Mouse (Mus musculus) forebrain, embryonic 14.5 days (tissue): ENCODE measurements around the gene Plekha5. TPM values are rescaled to one million over a fixed set of nuclear protein-coding genes. Genes with fewer than 3 reads are reported as not detected.
A peak's percentile ranks its signal among the peaks of the same experiment; 100 is the strongest.

Experiments
- ATAC-seq: fragments of 200-750 bp; cut with Nextera tagmentation; 2 replicates; pipeline ENCODE4 v1.8.0; 2017; ENCODE audit warnings: mild to moderate bottlenecking, moderate library complexity
- DNase-seq: peaks from one replicate; pipeline ENCODE4 v3.0.0-alpha.2; 2015; ENCODE audit warnings: low spot score
- H3K27ac ChIP-seq: fragments of 300-500 bp; sonication (generic); 2 replicates; pipeline ENCODE4 v1.5.1; 2014; ENCODE audit warnings: low read depth, mild to moderate bottlenecking, control low read depth, low read length, moderate library complexity
- H3K27me3 ChIP-seq: fragments of 300-500 bp; sonication (generic); replicated peaks from 2 replicates; pipeline ENCODE4 v1.6.1; 2014; ENCODE audit warnings: low read length, control low read depth, mixed read lengths; ENCODE audit not compliant: control insufficient read depth, insufficient read depth
- H3K36me3 ChIP-seq: fragments of 300-500 bp; sonication (generic); 2 replicates; pipeline ENCODE4 v1.6.1; 2014; ENCODE audit warnings: low read length, control low read depth; ENCODE audit not compliant: control insufficient read depth, insufficient read depth
- H3K4me1 ChIP-seq: fragments of 300-500 bp; sonication (generic); 2 replicates; pipeline ENCODE4 v1.6.1; 2014; ENCODE audit warnings: antibody characterized with exemption, low read length, control low read depth; ENCODE audit not compliant: control insufficient read depth, insufficient read depth
- H3K4me2 ChIP-seq: fragments of 300-500 bp; sonication (generic); 2 replicates; pipeline ENCODE4 v1.6.1; 2014; ENCODE audit warnings: mild to moderate bottlenecking, control low read depth, low read length
- H3K4me3 ChIP-seq: fragments of 300-500 bp; sonication (generic); 2 replicates; pipeline ENCODE4 v1.5.1; 2014; ENCODE audit warnings: low read depth, low read length, control low read depth
- H3K9ac ChIP-seq: fragments of 300-500 bp; sonication (generic); 2 replicates; pipeline ENCODE4 v1.6.1; 2014; ENCODE audit warnings: mild to moderate bottlenecking, low read length, control low read depth, moderate library complexity
- H3K9me3 ChIP-seq: fragments of 300-500 bp; sonication (generic); replicated peaks from 2 replicates; pipeline ENCODE4 v1.6.1; 2016; ENCODE audit warnings: low read length, control low read depth, mixed read lengths; ENCODE audit not compliant: control insufficient read depth
- WGBS: fragments of 180-500 bp; shearing (Covaris S2); extraction: QIAGEN DNeasy Blood & Tissue Kit; methylation state at CpG from one replicate; pipeline ENCODE4 v1.1.7; 2014; 5-methylcytosine and 5-hydroxymethylcytosine counted together
- polyA plus RNA-seq: library from polyadenylated mRNA; unstranded; fragments of >200 nt; fragmentation: Nextera tagmentation; extraction: Ambion mirVana; gene quantifications from 2 replicates; pipeline ENCODE4 v1.2.1, GENCODE M21; 2014

Gene Plekha5
- polyA plus RNA-seq, 1 experiment from 2014 or later: 26.5 TPM

- DNase-seq: peak; percentile 3
Observed at GRCm38 (mm10) chr6:140423041-140423845, 611 bp upstream of the Plekha5 start.

GRCm38 (mm10) chr6:140424201-140424990 lies 542 bp downstream of the Plekha5 start:
- H3K27me3 ChIP-seq: no peaks in the 10 kb centered on the region
- H3K27ac ChIP-seq: peak overlapping the region; percentile 95
- ATAC-seq: peak; percentile 84
- peak; percentile 67 for DNase-seq
- H3K9ac ChIP-seq: peak overlapping the region; percentile 99
- peaks cover 14% of the 10 kb centered on the region for H3K4me1 ChIP-seq
- no peaks in the 10 kb centered on the region for H3K9me3 ChIP-seq
- peak overlapping the region; percentile 93 for H3K4me3 ChIP-seq
- peak overlapping the region; percentile 65 for H3K4me2 ChIP-seq
- WGBS: under 1% methylated on average over 49 of the region's 72 CpGs
- peaks cover 17% of the 10 kb centered on the region for H3K36me3 ChIP-seq

More at GRCm38 (mm10) chr6:140423041-140423845, 611 bp upstream of the Plekha5 start:
- Histone ChIP-seq H3K27ac (peak overlapping the region; percentile 95), H3K9me3 (no peaks in the 10 kb centered on the region), H3K4me1 (peaks cover 14% of the 10 kb centered on the region), H3K27me3 (no peaks in the 10 kb centered on the region), H3K36me3 (peaks cover 8% of the 10 kb centered on the region; the same call in 1 of the 2 replicates), H3K4me3 (peak overlapping the region; percentile 93), H3K4me2 (peak overlapping the region; percentile 65), H3K9ac (peak overlapping the region; percentile 99)
- no peak for ATAC-seq
- 4% methylated on average over 29 of the region's 29 CpGs for WGBS

- H3K27ac ChIP-seq: peak overlapping the region; percentile 95
- H3K36me3 ChIP-seq: peaks cover 18% of the 10 kb centered on the region
- H3K9me3 ChIP-seq: no peaks in the 10 kb centered on the region
- peaks cover 14% of the 10 kb centered on the region for H3K4me1 ChIP-seq
- 1% methylated on average over 17 of the region's 17 CpGs for WGBS
- H3K4me3 ChIP-seq: peak overlapping the region; percentile 93
- no peaks in the 10 kb centered on the region for H3K27me3 ChIP-seq
- peak overlapping the region; percentile 65 for H3K4me2 ChIP-seq
- DNase-seq (no peak), ATAC-seq (peak; percentile 2)
- H3K9ac ChIP-seq: peak overlapping the region; percentile 99
Observed at GRCm38 (mm10) chr6:140424991-140425361, 1.1 kb downstream of the Plekha5 start.

GRCm38 (mm10) chr6:140429236-140429635 lies 5.4 kb downstream of the Plekha5 start:
- no peak for DNase-seq
- Histone ChIP-seq H3K27me3 (no peaks in the 10 kb centered on the region), H3K9ac (no peak overlapping the region), H3K4me3 (no peak overlapping the region), H3K27ac (no peak overlapping the region), H3K4me1 (peaks cover 12% of the 10 kb centered on the region), H3K9me3 (no peaks in the 10 kb centered on the region), H3K36me3 (peaks cover 47% of the 10 kb centered on the region), H3K4me2 (no peak overlapping the region)
- 90% methylated on average over 8 of the region's 8 CpGs for WGBS
- ATAC-seq: no peak

- Histone ChIP-seq H3K27me3 (no peaks in the 10 kb centered on the region), H3K9me3 (no peaks in the 10 kb centered on the region), H3K4me2 (no peak overlapping the region), H3K27ac (no peak overlapping the region), H3K4me3 (no peak overlapping the region), H3K9ac (no peak overlapping the region), H3K4me1 (no peaks in the 10 kb centered on the region), H3K36me3 (peaks cover 42% of the 10 kb centered on the region)
- DNase-seq: no peak
- no peak for ATAC-seq
- 96% methylated on average over 9 of the region's 9 CpGs for WGBS
Observed at GRCm38 (mm10) chr6:140432363-140432762, 8.5 kb downstream of the Plekha5 start.

GRCm38 (mm10) chr6:140443374-140443773 lies 19.5 kb downstream of the Plekha5 start:
- Histone ChIP-seq H3K4me3 (no peak overlapping the region), H3K4me2 (no peak overlapping the region), H3K27ac (no peak overlapping the region), H3K9ac (no peak overlapping the region), H3K27me3 (no peaks in the 10 kb centered on the region), H3K36me3 (no peaks in the 10 kb centered on the region), H3K4me1 (peaks cover 7% of the 10 kb centered on the region; the same call in 1 of the 2 replicates), H3K9me3 (no peaks in the 10 kb centered on the region)
- WGBS: 92% methylated on average over 5 of the region's 5 CpGs
- DNase-seq (peak; percentile 79), ATAC-seq (peak; percentile 11; the same call in 1 of the 2 replicates)

GRCm38 (mm10) chr6:140444147-140444546 lies 20.3 kb downstream of the Plekha5 start:
- peak; percentile 19; the same call in 1 of the 2 replicates for ATAC-seq
- Histone ChIP-seq H3K4me3 (no peak overlapping the region), H3K27ac (no peak overlapping the region), H3K9me3 (no peaks in the 10 kb centered on the region), H3K36me3 (no peaks in the 10 kb centered on the region), H3K4me2 (no peak overlapping the region), H3K27me3 (no peaks in the 10 kb centered on the region), H3K9ac (no peak overlapping the region), H3K4me1 (peaks cover 7% of the 10 kb centered on the region; the same call in 1 of the 2 replicates)
- 62% methylated on average over 7 of the region's 7 CpGs for WGBS
- no peak for DNase-seq

GRCm38 (mm10) chr6:140444855-140445465 lies 21.1 kb downstream of the Plekha5 start:
- DNase-seq (peak; percentile 40), ATAC-seq (peak; percentile 62)
- 7% methylated on average over 10 of the region's 10 CpGs for WGBS
- H3K36me3 ChIP-seq: no peaks in the 10 kb centered on the region
- no peaks in the 10 kb centered on the region for H3K27me3 ChIP-seq
- H3K4me2 ChIP-seq: peak overlapping the region; percentile 17; the same call in 1 of the 2 replicates
- no peak overlapping the region for H3K9ac ChIP-seq
- H3K4me3 ChIP-seq: no peak overlapping the region
- no peaks in the 10 kb centered on the region for H3K9me3 ChIP-seq
- H3K4me1 ChIP-seq: peaks cover 7% of the 10 kb centered on the region; the same call in 1 of the 2 replicates
- peak overlapping the region; percentile 22; the same call in 1 of the 2 replicates for H3K27ac ChIP-seq
